Mouse (Mus musculus) forebrain, embryonic 15.5 days (tissue): ENCODE measurements around the gene Chd9. TPM values are rescaled to one million over a fixed set of nuclear protein-coding genes. Genes with fewer than 3 reads are reported as not detected.

Experiments
- ATAC-seq: fragments of 200-750 bp; cut with Nextera tagmentation; replicated peaks from 2 replicates; pipeline ENCODE4 v1.8.0; 2017; ENCODE audit warnings: mild to moderate bottlenecking, moderate TSS enrichment, moderate library complexity
- H3K27ac ChIP-seq: fragments of 300-500 bp; sonication (generic); replicated peaks from 2 replicates; pipeline ENCODE4 v1.5.1; 2015; ENCODE audit warnings: mild to moderate bottlenecking, inconsistent platforms
- H3K27me3 ChIP-seq: fragments of 300-500 bp; sonication (generic); 2 replicates; pipeline ENCODE4 v1.6.1; 2015; ENCODE audit warnings: inconsistent platforms
- H3K36me3 ChIP-seq: fragments of 300-500 bp; sonication (generic); 2 replicates; pipeline ENCODE4 v1.6.1; 2015; ENCODE audit warnings: mild to moderate bottlenecking, inconsistent platforms
- H3K4me1 ChIP-seq: fragments of 300-500 bp; sonication (generic); 2 replicates; pipeline ENCODE4 v1.6.1; 2015; ENCODE audit warnings: inconsistent platforms
- H3K4me2 ChIP-seq: fragments of 300-500 bp; sonication (generic); replicated peaks from 2 replicates; pipeline ENCODE4 v1.6.1; 2015; ENCODE audit warnings: mild to moderate bottlenecking, inconsistent platforms
- H3K4me3 ChIP-seq: fragments of 300-500 bp; sonication (generic); 2 replicates; pipeline ENCODE4 v1.5.1; 2015; ENCODE audit warnings: mild to moderate bottlenecking, inconsistent platforms
- H3K9ac ChIP-seq: fragments of 300-500 bp; sonication (generic); replicated peaks from 2 replicates; pipeline ENCODE4 v1.6.1; 2015; ENCODE audit warnings: mild to moderate bottlenecking, inconsistent platforms
- H3K9me3 ChIP-seq: fragments of 300-500 bp; sonication (generic); 2 replicates; pipeline ENCODE4 v1.6.1; 2016; ENCODE audit warnings: inconsistent platforms
- WGBS: fragments of 180-500 bp; shearing (Covaris S2); methylation state at CpG from one replicate; pipeline ENCODE4 v1.1.7; 2015; ENCODE audit warnings: mixed read lengths; 5-methylcytosine and 5-hydroxymethylcytosine counted together
- polyA plus RNA-seq: library from polyadenylated mRNA; unstranded; fragments of >200 nt; fragmentation: Nextera tagmentation; extraction: Ambion mirVana; gene quantifications from 2 replicates; pipeline ENCODE4 v1.2.1, GENCODE M21; 2015

The Chd9 gene
- polyA plus RNA-seq, 1 experiment from 2014 or later, result 91.0 TPM

DNA sequence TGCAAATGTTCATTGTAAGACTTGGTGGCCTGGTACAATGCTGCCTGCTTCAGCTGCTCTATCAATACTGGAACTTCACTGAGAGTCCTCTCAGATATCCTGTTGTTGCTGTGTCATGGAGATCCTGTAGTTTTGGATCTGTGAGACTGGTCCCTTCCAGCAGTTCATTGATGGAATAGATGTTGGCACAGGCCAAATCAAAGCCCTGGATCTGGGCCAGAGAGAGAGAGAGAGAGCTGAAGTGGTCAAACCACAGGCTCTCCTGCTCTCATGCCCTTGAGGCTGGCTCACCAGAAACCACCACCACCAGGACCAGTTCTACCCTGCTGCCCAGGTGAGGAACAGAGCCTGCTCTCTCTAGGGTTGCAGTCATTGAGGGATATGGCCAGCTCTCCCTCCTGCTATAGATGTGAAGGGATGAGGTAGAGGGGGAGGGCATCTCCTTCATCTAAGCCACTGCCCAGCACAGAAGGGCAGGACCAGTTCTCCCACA is 231.0 kb downstream of the Chd9 start:
- ATAC-seq, result no peak
- no peaks in the 10 kb centered on the region for H3K9me3 ChIP-seq
- H3K27me3 ChIP-seq, result no peaks in the 10 kb centered on the region
- peaks cover 15% of the 10 kb centered on the region for H3K36me3 ChIP-seq
- no peak overlapping the region for H3K4me2 ChIP-seq
- no peaks in the 10 kb centered on the region for H3K4me1 ChIP-seq
- H3K4me3 ChIP-seq, result no peak overlapping the region
- H3K9ac ChIP-seq, result no peak overlapping the region
- H3K27ac ChIP-seq, result no peak overlapping the region

DNA sequence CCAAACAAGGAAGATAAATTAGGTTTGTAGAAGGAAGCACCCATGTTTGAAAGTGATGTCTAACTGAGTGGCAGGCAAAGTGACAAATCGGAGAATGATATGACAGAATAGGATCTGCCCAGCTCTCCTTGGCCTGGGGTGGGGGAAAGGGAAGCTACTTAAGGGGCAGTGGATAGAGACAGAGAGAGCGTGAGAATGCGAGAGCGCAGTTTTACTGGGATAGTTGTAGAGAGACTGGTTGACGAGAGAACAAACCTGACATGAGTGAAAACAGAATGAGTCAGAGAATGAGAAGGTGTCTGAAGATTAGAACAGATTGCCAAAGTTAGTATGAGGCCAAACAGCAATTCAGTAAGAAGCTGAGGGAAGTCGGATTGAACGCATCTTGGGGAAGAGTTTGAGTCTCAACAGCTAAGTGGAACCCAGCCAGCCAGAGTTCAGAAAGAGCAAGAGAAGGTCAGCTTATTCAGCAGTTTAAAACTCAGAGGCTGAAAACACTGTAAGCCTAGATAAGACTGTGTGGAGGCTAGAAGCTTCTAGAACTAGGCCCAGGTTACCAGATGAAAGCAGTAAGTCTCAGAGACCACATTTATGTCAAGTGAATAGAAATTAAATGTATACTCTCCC is 231.8 kb downstream of the Chd9 start:
- Histone ChIP-seq H3K27ac (no peak overlapping the region), H3K9me3 (no peaks in the 10 kb centered on the region), H3K4me2 (no peak overlapping the region), H3K36me3 (peaks cover 12% of the 10 kb centered on the region), H3K27me3 (no peaks in the 10 kb centered on the region), H3K4me1 (no peaks in the 10 kb centered on the region), H3K9ac (no peak overlapping the region), H3K4me3 (no peak overlapping the region)
- no peak for ATAC-seq
- WGBS, result 87% methylated on average over 7 of the region's 7 CpGs

DNA sequence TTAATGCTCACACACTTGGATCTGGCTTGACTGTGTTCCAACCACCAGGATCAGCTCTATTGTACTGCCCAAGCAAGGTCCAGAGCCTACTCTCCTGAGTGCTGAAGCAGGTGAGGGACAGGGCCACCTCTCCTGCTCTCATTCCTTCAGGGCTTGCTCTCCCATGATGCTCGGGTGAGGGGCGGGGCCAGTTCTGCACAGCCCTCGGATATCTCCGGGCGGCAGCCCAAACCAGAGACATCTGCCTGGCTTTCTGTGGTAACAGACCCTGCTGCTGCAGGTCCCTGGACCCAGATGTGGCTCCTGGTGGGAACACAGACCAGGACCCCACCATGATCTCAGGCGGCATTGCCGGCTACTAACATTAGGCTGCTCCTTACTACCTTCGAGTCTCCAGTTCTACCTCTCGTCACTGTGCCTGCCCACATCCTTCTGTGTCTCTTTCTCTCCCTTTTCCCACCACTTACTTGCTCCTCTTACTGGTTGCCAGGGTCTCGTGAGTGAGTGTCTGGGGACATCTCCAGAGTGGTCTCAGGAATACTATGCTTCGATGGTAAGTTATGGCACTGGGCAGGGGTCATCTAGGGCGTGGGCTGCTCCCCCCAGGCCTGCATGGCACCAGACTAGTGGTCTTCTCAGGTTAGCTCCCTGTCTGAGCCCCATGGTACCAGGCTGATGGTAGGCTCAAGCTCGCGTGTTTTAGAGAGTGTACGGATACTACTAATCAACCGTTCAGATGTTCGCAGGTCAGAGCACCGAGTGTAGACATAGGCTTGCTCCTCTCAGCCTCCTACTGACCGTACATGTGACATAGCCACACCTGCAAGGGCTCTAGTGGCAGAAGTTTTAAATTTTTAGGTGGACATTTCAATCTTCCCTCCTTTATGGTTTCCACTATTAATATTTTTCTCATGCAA is 232.7 kb downstream of the Chd9 start:
- no peak overlapping the region for H3K4me2 ChIP-seq
- H3K36me3 ChIP-seq, result peaks cover 6% of the 10 kb centered on the region
- H3K27me3 ChIP-seq, result no peaks in the 10 kb centered on the region
- no peaks in the 10 kb centered on the region for H3K9me3 ChIP-seq
- H3K4me1 ChIP-seq, result no peaks in the 10 kb centered on the region
- H3K9ac ChIP-seq, result no peak overlapping the region
- WGBS, result 81% methylated on average over 19 of the region's 19 CpGs
- no peak overlapping the region for H3K27ac ChIP-seq
- no peak for ATAC-seq
- no peak overlapping the region for H3K4me3 ChIP-seq

DNA sequence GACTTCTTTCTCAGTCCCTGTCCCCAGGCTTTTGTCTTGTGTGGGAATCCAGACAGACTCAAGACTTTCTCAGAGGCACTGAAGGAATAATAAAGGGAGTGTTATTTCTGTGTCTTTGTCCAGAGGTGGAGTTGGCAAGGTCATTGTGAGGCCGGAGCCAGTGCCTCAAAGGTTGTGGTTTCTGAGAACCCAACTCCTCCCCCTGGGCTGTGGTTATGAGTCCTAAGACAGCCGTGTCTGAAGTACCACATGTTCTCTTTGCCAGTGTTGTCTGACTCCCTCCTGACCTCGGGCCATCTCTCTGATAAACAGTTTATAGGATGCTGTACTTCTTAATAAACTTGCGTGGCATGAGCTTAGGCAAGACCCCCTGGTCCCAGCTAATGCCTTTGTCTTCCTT is 237.0 kb downstream of the Chd9 start:
- 72% methylated on average over 4 of the region's 4 CpGs for WGBS
- no peaks in the 10 kb centered on the region for H3K9me3 ChIP-seq

DNA sequence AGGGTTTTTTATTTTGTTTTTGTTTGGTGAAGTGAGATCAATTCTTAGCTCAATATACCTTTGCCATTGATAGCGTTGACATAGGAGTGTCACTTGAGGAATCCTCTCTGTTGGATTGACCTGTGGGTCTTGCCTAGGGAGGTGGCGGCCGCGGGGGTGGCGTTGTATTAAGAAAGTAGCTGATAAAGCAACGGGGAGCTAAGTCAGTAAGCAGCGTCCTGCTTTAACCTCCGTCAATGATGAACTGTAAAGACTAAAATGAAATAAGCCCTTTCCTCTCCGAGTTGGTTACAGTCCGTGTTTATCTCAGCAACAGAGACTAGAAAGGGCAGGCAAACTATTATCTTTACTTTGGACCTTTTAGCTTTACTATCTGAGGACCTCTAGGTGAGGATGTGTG is 241.3 kb downstream of the Chd9 start:
- Histone ChIP-seq H3K4me1 (peaks cover 23% of the 10 kb centered on the region), H3K27me3 (no peaks in the 10 kb centered on the region), H3K9ac (peak overlapping the region; percentile 75), H3K27ac (no peak overlapping the region), H3K36me3 (no peaks in the 10 kb centered on the region), H3K4me2 (peak overlapping the region; percentile 65), H3K4me3 (peak overlapping the region; percentile 82), H3K9me3 (no peaks in the 10 kb centered on the region)
- ATAC-seq, result peak; percentile 6; the same call in 1 of the 2 replicates
- WGBS, result 9% methylated on average over 10 of the region's 10 CpGs

More for the DNA sequence above, 237.0 kb downstream of the Chd9 start:
- Histone ChIP-seq H3K4me3 (no peak overlapping the region), H3K36me3 (no peaks in the 10 kb centered on the region), H3K27ac (no peak overlapping the region), H3K4me1 (peaks cover 5% of the 10 kb centered on the region), H3K9ac (no peak overlapping the region), H3K27me3 (no peaks in the 10 kb centered on the region), H3K4me2 (no peak overlapping the region)
- ATAC-seq, result no peak

DNA sequence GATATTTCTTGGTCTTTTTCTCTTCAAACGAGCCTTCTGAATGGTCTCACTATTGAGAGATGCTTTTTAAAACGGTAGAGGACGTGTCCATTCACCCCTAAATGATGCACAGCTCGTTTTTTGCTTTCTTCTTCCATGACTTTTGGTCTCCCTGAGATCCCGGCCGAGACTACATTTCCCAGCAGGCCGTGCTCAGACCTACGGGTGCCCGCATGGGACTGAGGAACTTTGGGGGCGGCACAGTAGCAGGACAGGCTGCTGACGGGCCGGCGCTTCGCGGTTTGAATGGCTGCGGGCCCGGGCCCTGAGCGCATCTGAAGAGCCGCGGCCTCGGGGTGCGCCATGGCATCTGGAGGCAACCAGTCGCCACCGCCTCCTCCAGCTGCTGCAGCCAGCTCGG is 241.7 kb downstream of the Chd9 start, which contains the start of gene Rbl2:
Gene Rbl2 (plus strand): TSS at position 224 of the 400 bp plus-strand sequence.
- H3K9me3 ChIP-seq, result no peaks in the 10 kb centered on the region
- H3K4me3 ChIP-seq, result peak within 1 kb of the TSS; percentile 82
- WGBS, result under 1% methylated on average over 25 of the region's 25 CpGs
- peak within 1 kb of the TSS; percentile 65 for H3K4me2 ChIP-seq
- H3K4me1 ChIP-seq, result peaks cover 23% of the 10 kb centered on the region
- ATAC-seq, result peak; percentile 98
- peak within 1 kb of the TSS; percentile 75 for H3K9ac ChIP-seq
- H3K27ac ChIP-seq, result peak within 1 kb of the TSS; percentile 85
- H3K27me3 ChIP-seq, result no peaks in the 10 kb centered on the region
- H3K36me3 ChIP-seq, result no peaks in the 10 kb centered on the region

DNA sequence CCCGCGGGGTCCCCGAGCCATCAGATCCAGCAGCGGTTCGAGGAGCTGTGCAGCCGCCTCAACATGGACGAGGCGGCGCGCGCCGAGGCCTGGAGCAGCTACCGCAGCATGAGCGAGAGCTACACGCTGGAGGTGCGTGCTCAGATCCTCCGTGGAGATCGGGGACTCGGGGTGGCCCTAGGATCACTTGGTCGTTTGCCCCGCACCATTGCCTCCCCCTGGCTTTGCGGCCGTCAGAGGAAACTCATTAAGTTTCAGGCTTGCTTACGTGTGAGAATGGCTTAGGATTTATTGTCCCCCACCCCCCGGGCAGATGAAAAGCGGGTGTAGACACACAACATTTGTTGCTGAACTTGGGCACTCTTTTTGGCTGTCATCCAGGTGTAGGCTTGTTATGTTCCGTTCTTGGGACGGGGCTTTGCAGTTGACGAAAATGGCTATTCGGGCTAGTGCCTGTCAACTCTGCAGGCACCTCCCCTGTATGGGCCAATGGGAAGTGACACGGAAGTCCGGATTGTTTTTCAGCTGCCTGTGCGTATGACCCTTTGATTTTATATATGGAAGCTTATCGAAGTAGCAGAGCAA is 242.2 kb downstream of the Chd9 start:
- peak overlapping the region; percentile 85 for H3K27ac ChIP-seq

DNA sequence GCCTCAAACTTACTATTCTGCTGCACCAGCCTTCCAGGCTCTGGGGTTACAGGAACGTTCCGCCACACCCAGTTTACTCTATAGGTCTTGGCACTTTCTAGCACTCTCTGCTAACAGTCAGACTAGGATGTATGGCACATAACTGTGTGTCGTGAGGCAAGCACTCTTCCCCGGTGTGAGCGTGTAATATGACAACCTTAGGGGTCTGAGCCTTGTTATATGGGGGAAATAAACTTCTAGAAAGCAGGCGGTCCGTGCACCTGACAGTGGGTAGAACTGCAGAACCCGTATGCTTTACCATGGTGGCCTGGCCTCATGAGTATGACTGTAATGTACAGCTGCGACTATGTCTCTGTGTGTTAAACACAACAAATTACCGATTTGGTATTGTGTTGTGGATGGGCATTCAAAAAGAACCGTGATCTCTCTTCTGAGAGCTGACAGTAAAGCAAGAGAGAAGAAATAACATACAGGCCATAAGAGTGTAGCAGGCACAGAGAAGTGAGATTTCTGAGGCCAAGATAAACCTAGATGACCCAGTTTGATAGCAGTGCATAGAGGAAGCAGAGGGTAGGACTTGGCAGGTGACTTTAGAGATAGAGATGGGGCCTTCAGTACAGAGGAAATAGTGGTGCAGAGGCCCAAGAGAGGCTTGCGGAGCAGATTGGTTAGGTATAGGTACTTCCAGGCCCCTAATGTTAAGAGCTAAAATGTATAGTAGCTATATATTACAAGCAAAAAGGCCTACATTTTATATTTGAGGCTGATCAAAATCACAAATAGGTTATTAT is 249.1 kb downstream of the Chd9 start:
- Histone ChIP-seq H3K9me3 (no peaks in the 10 kb centered on the region), H3K4me2 (no peak overlapping the region), H3K4me1 (no peaks in the 10 kb centered on the region), H3K4me3 (no peak overlapping the region), H3K9ac (no peak overlapping the region), H3K36me3 (peaks cover 22% of the 10 kb centered on the region), H3K27ac (no peak overlapping the region), H3K27me3 (no peaks in the 10 kb centered on the region)
- WGBS, result 92% methylated on average over 12 of the region's 12 CpGs
- no peak for ATAC-seq

More for the DNA sequence above, 242.2 kb downstream of the Chd9 start:
- Histone ChIP-seq H3K4me2 (peak overlapping the region; percentile 65), H3K4me3 (peak overlapping the region; percentile 82), H3K4me1 (peaks cover 23% of the 10 kb centered on the region), H3K36me3 (no peaks in the 10 kb centered on the region), H3K27me3 (no peaks in the 10 kb centered on the region), H3K9me3 (no peaks in the 10 kb centered on the region), H3K9ac (peak overlapping the region; percentile 75)
- under 1% methylated on average over 34 of the region's 34 CpGs for WGBS
- ATAC-seq, result peak; percentile 87

DNA sequence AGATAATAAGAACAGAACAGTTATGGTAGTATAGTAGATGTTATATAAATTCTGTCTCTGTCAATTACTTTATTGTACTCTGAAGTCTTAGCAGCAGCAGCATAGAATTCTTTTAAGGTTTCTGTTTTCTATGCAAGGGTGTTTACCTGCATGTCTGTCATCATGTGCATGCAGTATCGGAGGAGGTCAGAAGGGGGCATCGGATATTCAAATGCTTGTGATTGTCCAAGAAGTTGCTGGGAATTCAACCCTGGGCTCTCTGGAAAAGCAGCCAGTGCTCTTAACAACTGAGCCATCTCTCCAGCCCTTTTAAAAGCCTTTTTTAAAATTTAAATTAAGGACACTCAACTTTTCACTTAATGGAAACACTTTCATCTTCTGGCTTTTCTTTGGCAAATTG is 251.5 kb downstream of the Chd9 start:
- WGBS, result 94% methylated on average over 2 of the region's 2 CpGs
- no peaks in the 10 kb centered on the region for H3K4me1 ChIP-seq
- no peaks in the 10 kb centered on the region for H3K27me3 ChIP-seq
- H3K36me3 ChIP-seq, result peaks cover 26% of the 10 kb centered on the region
- no peak overlapping the region for H3K27ac ChIP-seq
- no peak overlapping the region for H3K9ac ChIP-seq
- H3K4me3 ChIP-seq, result no peak overlapping the region
- H3K4me2 ChIP-seq, result no peak overlapping the region
- no peak for ATAC-seq
- no peaks in the 10 kb centered on the region for H3K9me3 ChIP-seq

DNA sequence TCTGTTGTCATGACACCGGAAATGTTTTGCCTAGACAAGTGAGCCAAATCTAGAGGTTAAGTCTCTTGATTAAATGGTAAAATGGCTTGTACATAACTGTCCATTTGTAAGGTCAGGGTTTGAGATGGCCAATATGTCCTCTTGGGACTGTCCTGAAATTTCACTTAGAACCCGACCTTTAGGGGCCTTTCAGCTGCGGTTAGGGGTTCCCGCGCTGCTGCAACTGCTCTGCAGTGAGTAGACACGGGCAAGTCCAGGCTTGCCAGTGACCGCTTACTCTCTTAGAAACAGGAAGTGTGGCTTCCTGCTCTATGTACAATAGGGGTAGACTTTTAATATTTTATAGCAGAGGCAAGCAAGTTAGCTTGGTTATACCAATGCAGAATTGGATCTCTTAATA is 253.8 kb downstream of the Chd9 start:
- H3K27me3 ChIP-seq, result no peaks in the 10 kb centered on the region
- no peaks in the 10 kb centered on the region for H3K4me1 ChIP-seq
- no peak for ATAC-seq
- no peaks in the 10 kb centered on the region for H3K9me3 ChIP-seq
- no peak overlapping the region for H3K27ac ChIP-seq
- no peak overlapping the region for H3K4me3 ChIP-seq
- H3K36me3 ChIP-seq, result peaks cover 37% of the 10 kb centered on the region
- H3K4me2 ChIP-seq, result no peak overlapping the region
- no peak overlapping the region for H3K9ac ChIP-seq
- WGBS, result 89% methylated on average over 7 of the region's 7 CpGs

DNA sequence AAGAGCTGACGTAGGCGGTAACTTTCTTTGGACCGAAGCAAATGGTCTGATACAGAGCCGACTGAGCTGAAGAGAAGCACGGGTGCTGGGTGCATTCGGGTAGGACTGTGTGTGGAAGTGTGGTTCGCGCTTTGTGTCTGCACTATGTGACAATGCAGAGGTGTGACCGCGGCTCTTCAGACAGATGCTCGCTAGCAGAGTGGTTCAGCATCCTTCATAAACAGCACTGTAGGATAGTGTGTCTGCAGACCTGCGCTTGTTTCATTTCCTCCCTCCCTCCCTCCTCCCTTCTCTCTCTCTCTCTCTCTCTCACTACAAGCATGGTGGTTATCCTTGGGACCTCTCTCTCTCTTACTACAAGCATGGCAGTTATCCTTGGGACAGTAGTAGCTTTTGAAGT is 254.3 kb downstream of the Chd9 start:
- no peaks in the 10 kb centered on the region for H3K27me3 ChIP-seq
- no peaks in the 10 kb centered on the region for H3K9me3 ChIP-seq
- no peak overlapping the region for H3K27ac ChIP-seq
- peaks cover 39% of the 10 kb centered on the region for H3K36me3 ChIP-seq
- H3K9ac ChIP-seq, result no peak overlapping the region
- H3K4me1 ChIP-seq, result no peaks in the 10 kb centered on the region
- 95% methylated on average over 12 of the region's 12 CpGs for WGBS
- H3K4me3 ChIP-seq, result no peak overlapping the region
- ATAC-seq, result no peak
- no peak overlapping the region for H3K4me2 ChIP-seq
